Mouse (Mus musculus): ENCODE results near the gene Stox2. TPM values are rescaled to one million over a fixed set of nuclear protein-coding genes. Genes with fewer than 3 reads are reported as not detected.

Gene Stox2
- polyA plus RNA-seq, 1 experiment: 2.2 TPM

DNA sequence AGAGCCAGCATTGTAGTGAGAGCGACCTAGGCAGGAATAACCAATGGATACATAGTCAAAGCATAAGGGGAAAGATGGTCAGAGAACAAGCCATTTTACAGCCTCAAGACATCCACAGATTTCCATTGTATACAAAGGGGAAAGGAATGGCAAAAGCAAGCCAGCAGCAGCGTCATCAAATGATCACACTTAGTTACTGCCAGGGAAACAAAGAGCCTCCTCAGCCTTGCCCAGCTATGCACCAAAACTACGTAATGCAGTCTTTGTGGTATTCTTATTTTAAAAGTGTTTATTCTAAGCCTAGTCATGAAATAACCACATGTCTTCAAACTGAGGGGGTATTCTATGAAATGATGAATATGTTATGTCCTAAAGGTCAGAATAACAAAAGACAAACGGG lies 201.0 kb downstream of the Stox2 start:
- 78% methylated on average over 4 of the region's 4 CpGs for WGBS
- no peak for DNase-seq
- no peak overlapping the region for H3K27ac ChIP-seq (ENCODE audit: insufficient read depth, low read depth, low read length)
- TF ChIP-seq CTCF (conservative IDR thresholded peaks at IDR 0.05; ENCODE audit: insufficient read depth, insufficient read length, low read depth, low read length) (no peak), POLR2A (IDR thresholded peaks at IDR 0.05; ENCODE audit: low read depth, low read length) (no peak)
- no peaks in the 10 kb centered on the region for H3K36me3 ChIP-seq (ENCODE audit: control insufficient read depth, insufficient read depth, low read length)
- 0 out of 2 replicates have a peak, but pooled peaks cover 3% of the 10 kb centered on the region for H3K4me1 ChIP-seq (ENCODE audit: control insufficient read depth, insufficient read depth, low read length)
- no peaks in the 10 kb centered on the region for H3K27me3 ChIP-seq (replicated peaks; ENCODE audit: control insufficient read depth, insufficient read depth, low read length)
- H3K4me3 ChIP-seq (ENCODE audit: insufficient read depth, low read depth, low read length): no peak overlapping the region

GRCm38 (mm10) chr8:47244202-47244601 lies 202.0 kb downstream of the Stox2 start:
- 90% methylated on average over 15 of the region's 15 CpGs for whole genome bisulfite sequencing
- DNase-seq: no peak
- TF ChIP-seq CTCF (conservative IDR thresholded peaks at IDR 0.05; ENCODE audit: insufficient read depth, insufficient read length, low read depth, low read length) (no peak), POLR2A (IDR thresholded peaks at IDR 0.05; ENCODE audit: low read depth, low read length) (no peak)
- no peak overlapping the region for H3K4me3 ChIP-seq (ENCODE audit: insufficient read depth, low read depth, low read length)
- no peak overlapping the region for H3K27ac ChIP-seq (ENCODE audit: insufficient read depth, low read depth, low read length)
- H3K4me1 ChIP-seq (ENCODE audit: control insufficient read depth, insufficient read depth, low read length): 0 out of 2 replicates have a peak, but pooled peaks cover 3% of the 10 kb centered on the region
- H3K36me3 ChIP-seq (ENCODE audit: control insufficient read depth, insufficient read depth, low read length): no peaks in the 10 kb centered on the region
- H3K27me3 ChIP-seq (replicated peaks; ENCODE audit: control insufficient read depth, insufficient read depth, low read length): no peaks in the 10 kb centered on the region

DNA sequence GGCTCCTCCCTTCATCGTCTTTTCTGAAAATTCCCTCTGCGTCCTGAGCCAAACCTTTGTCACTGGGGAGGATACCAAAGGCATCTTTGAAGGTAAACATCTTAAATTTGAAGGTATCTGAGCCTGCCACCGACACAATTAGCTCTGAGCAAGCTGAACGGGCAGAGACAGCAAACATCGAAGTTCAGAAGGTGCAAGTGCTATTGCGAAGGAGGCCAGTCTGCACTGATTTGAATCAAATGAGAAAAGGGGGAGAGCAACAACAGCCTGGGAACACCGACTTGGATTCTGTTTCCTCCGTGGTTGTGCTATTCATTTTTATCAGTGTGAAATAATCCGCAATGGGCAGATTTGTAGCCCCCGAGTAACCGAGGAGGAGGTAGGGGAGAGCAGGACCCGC lies 202.5 kb downstream of the Stox2 start:
- H3K27ac ChIP-seq (ENCODE audit: insufficient read depth, low read depth, low read length): no peak overlapping the region
- no peaks in the 10 kb centered on the region for H3K36me3 ChIP-seq (ENCODE audit: control insufficient read depth, insufficient read depth, low read length)
- H3K4me1 ChIP-seq (ENCODE audit: control insufficient read depth, insufficient read depth, low read length): 0 out of 2 replicates have a peak, but pooled peaks cover 3% of the 10 kb centered on the region
- TF ChIP-seq CTCF (conservative IDR thresholded peaks at IDR 0.05; ENCODE audit: insufficient read depth, insufficient read length, low read depth, low read length): no peak
- TF ChIP-seq POLR2A (IDR thresholded peaks at IDR 0.05; ENCODE audit: low read depth, low read length): no peak
- no peak for DNase-seq
- WGBS: 60% methylated on average over 12 of the region's 12 CpGs
- no peaks in the 10 kb centered on the region for H3K27me3 ChIP-seq (replicated peaks; ENCODE audit: control insufficient read depth, insufficient read depth, low read length)
- no peak overlapping the region for H3K4me3 ChIP-seq (ENCODE audit: insufficient read depth, low read depth, low read length)

DNA sequence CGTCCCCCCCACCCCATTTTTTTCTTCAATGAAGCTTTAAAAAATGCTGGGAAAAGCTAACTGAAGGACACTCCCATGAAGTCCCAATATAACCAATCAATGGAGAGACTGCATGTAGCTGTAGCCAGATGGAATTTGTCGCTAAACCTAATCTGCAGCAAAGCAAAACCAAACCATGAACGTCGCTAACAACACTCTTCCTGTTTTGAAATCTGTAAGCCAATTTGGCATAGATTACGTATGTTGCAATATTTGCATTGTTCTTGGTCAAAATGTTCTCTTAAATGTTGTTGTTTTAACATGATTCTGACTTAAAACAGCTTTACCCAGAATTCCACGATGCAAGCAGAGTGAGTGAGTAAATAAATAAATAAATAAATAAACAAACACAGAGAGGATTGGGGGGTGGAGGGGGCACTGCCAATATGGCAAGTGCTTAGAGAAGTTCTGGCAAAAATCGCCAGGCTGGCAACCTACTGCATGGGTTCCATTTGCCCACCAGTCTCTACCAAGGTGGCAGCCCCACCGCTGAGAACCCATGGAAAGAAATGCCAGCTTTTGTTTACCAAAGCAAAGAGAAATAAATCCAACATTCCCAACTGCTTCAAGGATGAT lies 203.0 kb downstream of the Stox2 start:
- H3K36me3 ChIP-seq (ENCODE audit: control insufficient read depth, insufficient read depth, low read length): no peaks in the 10 kb centered on the region
- DNase-seq: peak; percentile 18
- H3K4me3 ChIP-seq (ENCODE audit: insufficient read depth, low read depth, low read length): no peak overlapping the region
- TF ChIP-seq POLR2A (IDR thresholded peaks at IDR 0.05; ENCODE audit: low read depth, low read length) (no peak), CTCF (conservative IDR thresholded peaks at IDR 0.05; ENCODE audit: insufficient read depth, insufficient read length, low read depth, low read length) (no peak)
- 0 out of 2 replicates have a peak, but pooled peaks cover 3% of the 10 kb centered on the region for H3K4me1 ChIP-seq (ENCODE audit: control insufficient read depth, insufficient read depth, low read length)
- H3K27ac ChIP-seq (ENCODE audit: insufficient read depth, low read depth, low read length): no peak overlapping the region
- 38% methylated on average over 8 of the region's 8 CpGs for whole genome bisulfite sequencing
- no peaks in the 10 kb centered on the region for H3K27me3 ChIP-seq (replicated peaks; ENCODE audit: control insufficient read depth, insufficient read depth, low read length)

DNA sequence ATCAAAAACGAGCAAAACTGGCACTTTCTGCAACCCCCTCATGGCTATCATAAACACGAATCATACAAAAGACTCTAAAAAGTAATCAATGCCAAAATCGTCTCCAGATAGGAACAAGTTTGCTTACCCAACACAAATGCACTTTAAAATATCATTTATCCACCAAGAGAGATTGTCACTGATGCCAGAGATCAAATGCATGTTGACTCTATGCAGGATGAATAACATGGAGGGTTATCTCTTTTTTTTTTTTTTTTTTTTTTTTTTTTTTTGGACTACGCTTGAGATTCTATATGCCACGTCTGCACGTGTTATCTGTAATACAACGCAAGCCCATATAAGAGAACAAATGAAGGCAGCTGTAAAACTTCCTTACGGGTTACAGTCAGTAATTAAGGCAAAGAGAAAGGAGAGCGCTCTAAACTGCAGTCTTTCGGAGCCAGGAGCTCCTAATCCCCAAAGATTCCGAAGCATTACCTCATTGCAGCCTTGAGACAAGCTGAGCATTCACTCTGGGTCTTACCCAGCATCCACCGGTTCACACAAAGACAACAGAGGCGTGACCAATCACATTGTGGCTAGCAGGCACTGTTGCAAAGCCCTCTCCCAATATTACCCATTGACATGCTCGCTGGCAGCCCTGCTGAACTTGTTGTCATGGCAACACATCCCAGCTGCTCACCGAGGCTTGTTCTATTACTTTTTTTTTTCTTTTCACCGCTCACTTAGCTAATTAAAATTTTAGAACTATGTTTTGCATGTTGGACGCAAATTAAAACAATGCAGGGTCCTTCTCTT lies 203.8 kb downstream of the Stox2 start:
- H3K4me1 ChIP-seq (ENCODE audit: control insufficient read depth, insufficient read depth, low read length): 0 out of 2 replicates have a peak, but pooled peaks cover 3% of the 10 kb centered on the region
- DNase-seq: peak; percentile 58
- H3K27ac ChIP-seq (ENCODE audit: insufficient read depth, low read depth, low read length): no peak overlapping the region
- peak overlapping the region; percentile 38 for H3K4me3 ChIP-seq (ENCODE audit: insufficient read depth, low read depth, low read length)
- no peaks in the 10 kb centered on the region for H3K27me3 ChIP-seq (replicated peaks; ENCODE audit: control insufficient read depth, insufficient read depth, low read length)
- TF ChIP-seq POLR2A (IDR thresholded peaks at IDR 0.05; ENCODE audit: low read depth, low read length): no peak
- WGBS: 29% methylated on average over 17 of the region's 17 CpGs
- no peaks in the 10 kb centered on the region for H3K36me3 ChIP-seq (ENCODE audit: control insufficient read depth, insufficient read depth, low read length)

DNA sequence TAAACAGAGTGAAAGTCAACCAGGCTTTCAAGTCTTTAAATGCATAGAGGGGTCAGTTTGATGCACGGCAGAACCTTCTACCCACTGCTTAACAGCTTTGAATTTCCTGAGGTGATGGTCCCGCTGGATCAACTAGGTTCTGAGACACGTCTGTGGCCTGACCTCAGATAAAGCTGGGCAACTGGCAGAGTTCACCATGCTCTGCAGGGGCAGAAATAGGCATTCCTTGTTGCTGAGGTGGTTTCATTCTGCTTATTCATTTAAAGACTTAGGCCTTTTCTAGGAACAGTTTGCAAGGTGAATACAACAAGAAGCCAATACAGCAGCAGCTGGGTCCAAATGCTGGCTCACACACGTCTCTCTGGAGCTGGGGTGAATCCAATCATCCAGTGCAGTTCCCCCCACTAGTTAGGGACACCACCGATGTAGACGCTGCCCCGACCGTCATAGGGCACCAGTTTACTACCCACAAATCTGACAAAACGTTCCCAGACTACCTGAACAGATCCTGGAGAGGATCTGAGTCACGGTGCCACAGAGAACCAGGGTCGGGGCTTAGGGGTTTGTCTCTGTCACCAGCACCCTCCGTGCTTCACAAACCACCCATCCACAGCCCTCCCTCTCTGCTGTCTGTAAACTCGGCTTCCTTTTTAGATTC lies 204.6 kb downstream of the Stox2 start:
- TF ChIP-seq CTCF (conservative IDR thresholded peaks at IDR 0.05; ENCODE audit: insufficient read depth, insufficient read length, low read depth, low read length): no peak
- TF ChIP-seq POLR2A (IDR thresholded peaks at IDR 0.05; ENCODE audit: low read depth, low read length): no peak

GRCm38 (mm10) chr8:47240871-47241270 lies 205.3 kb downstream of the Stox2 start:
- H3K4me3 ChIP-seq (ENCODE audit: insufficient read depth, low read depth, low read length): no peak overlapping the region
- H3K36me3 ChIP-seq (ENCODE audit: control insufficient read depth, insufficient read depth, low read length): no peaks in the 10 kb centered on the region
- WGBS: 89% methylated on average over 4 of the region's 4 CpGs

More for the DNA sequence above, 204.6 kb downstream of the Stox2 start:
- DNase-seq: no peak
- 79% methylated on average over 13 of the region's 13 CpGs for WGBS
- no peak overlapping the region for H3K4me3 ChIP-seq (ENCODE audit: insufficient read depth, low read depth, low read length)
- no peaks in the 10 kb centered on the region for H3K27me3 ChIP-seq (replicated peaks; ENCODE audit: control insufficient read depth, insufficient read depth, low read length)
- H3K4me1 ChIP-seq (ENCODE audit: control insufficient read depth, insufficient read depth, low read length): 0 out of 2 replicates have a peak, but pooled peaks cover 3% of the 10 kb centered on the region
- H3K27ac ChIP-seq (ENCODE audit: insufficient read depth, low read depth, low read length): no peak overlapping the region
- no peaks in the 10 kb centered on the region for H3K36me3 ChIP-seq (ENCODE audit: control insufficient read depth, insufficient read depth, low read length)

More at GRCm38 (mm10) chr8:47240871-47241270, 205.3 kb downstream of the Stox2 start:
- 0 out of 2 replicates have a peak, but pooled peaks cover 3% of the 10 kb centered on the region for H3K4me1 ChIP-seq (ENCODE audit: control insufficient read depth, insufficient read depth, low read length)
- H3K27ac ChIP-seq (ENCODE audit: insufficient read depth, low read depth, low read length): no peak overlapping the region
- H3K27me3 ChIP-seq (replicated peaks; ENCODE audit: control insufficient read depth, insufficient read depth, low read length): no peaks in the 10 kb centered on the region
- TF ChIP-seq POLR2A (IDR thresholded peaks at IDR 0.05; ENCODE audit: low read depth, low read length) (no peak), CTCF (conservative IDR thresholded peaks at IDR 0.05; ENCODE audit: insufficient read depth, insufficient read length, low read depth, low read length) (no peak)
- no peak for DNase-seq
